Mouse (Mus musculus) midbrain, embryonic 14.5 days (tissue): ENCODE data around the gene Lama5. TPM values are rescaled to one million over a fixed set of nuclear protein-coding genes. Genes with fewer than 3 reads are reported as not detected.
A peak's percentile ranks its signal among the peaks of the same experiment; 100 is the strongest.
"Not testable (repeated sequence)": the region's sequence is repeated elsewhere in the genome, so short reads cannot be mapped to it uniquely, and the experiment has no call there.

Source experiments
- ATAC-seq: fragments of 200-750 bp; cut with Nextera tagmentation; 2 replicates; pipeline ENCODE4 v1.8.0; 2017; ENCODE audit warnings: moderate number of reproducible peaks, moderate library complexity; ENCODE audit not compliant: low FRiP score, low TSS enrichment
- DNase-seq: peaks from one replicate; pipeline ENCODE4 v3.0.0-alpha.2; 2015
- H3K27ac ChIP-seq: fragments of 300-500 bp; sonication (generic); replicated peaks from 2 replicates; pipeline ENCODE4 v1.5.1; 2014; ENCODE audit warnings: mild to moderate bottlenecking, low read depth, low read length, moderate library complexity
- H3K27me3 ChIP-seq: fragments of 300-500 bp; sonication (generic); 2 replicates; pipeline ENCODE4 v1.6.1; 2014; ENCODE audit warnings: low read length, control low read depth, mixed read lengths; ENCODE audit not compliant: control insufficient read depth, insufficient read depth
- H3K36me3 ChIP-seq: fragments of 300-500 bp; sonication (generic); 2 replicates; pipeline ENCODE4 v1.6.1; 2014; ENCODE audit warnings: low read length, control low read depth; ENCODE audit not compliant: control insufficient read depth, insufficient read depth
- H3K4me1 ChIP-seq: fragments of 300-500 bp; sonication (generic); 2 replicates; pipeline ENCODE4 v1.6.1; 2014; ENCODE audit warnings: mild to moderate bottlenecking, antibody characterized with exemption, low read length, control low read depth; ENCODE audit not compliant: control insufficient read depth, insufficient read depth
- H3K4me2 ChIP-seq: fragments of 300-500 bp; sonication (generic); 2 replicates; pipeline ENCODE4 v1.6.1; 2014; ENCODE audit warnings: mild to moderate bottlenecking, low read length, moderate library complexity
- H3K4me3 ChIP-seq: fragments of 300-500 bp; sonication (generic); replicated peaks from 2 replicates; pipeline ENCODE4 v1.5.1; 2014; ENCODE audit warnings: low read depth, low read length
- H3K9ac ChIP-seq: fragments of 300-500 bp; sonication (generic); replicated peaks from 2 replicates; pipeline ENCODE4 v1.6.1; 2014; ENCODE audit warnings: mild to moderate bottlenecking, low read length, moderate library complexity
- H3K9me3 ChIP-seq: fragments of 300-500 bp; sonication (generic); 2 replicates; pipeline ENCODE4 v1.6.1; 2016; ENCODE audit warnings: low read length, control low read depth, mixed read lengths; ENCODE audit not compliant: control insufficient read depth
- WGBS: fragments of 180-500 bp; shearing (Covaris S2); extraction: QIAGEN DNeasy Blood & Tissue Kit; methylation state at CpG from one replicate; pipeline ENCODE4 v1.1.7; 2014; 5-methylcytosine and 5-hydroxymethylcytosine counted together
- polyA plus RNA-seq: library from polyadenylated mRNA; unstranded; fragments of >200 nt; fragmentation: Nextera tagmentation; extraction: Ambion mirVana; gene quantifications from 2 replicates; pipeline ENCODE4 v1.2.1, GENCODE M21; 2014

Gene Lama5
- polyA plus RNA-seq, 1 experiment from 2014 or later: 1.8 TPM

DNA sequence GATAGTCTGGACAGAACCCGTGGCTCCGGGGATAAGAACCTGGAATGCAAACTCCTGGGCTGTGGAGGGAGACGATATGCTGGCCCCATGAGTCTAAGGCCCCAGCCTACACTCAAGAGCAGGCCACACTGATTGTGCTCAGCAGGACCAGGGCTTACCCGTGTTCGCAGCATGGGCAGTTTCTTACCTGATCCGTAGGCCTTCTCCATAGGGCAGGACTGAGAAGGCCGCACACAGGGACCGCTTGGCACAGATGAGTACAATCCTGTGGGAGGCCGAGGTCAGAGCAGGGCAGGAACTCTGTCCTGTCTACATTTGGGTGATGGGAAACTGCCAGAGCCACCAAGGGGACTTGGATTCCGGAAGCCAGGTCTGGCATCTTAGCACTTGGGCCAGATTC is 37.2 kb upstream of the Lama5 start:
- no peaks in the 10 kb centered on the region for H3K9me3 ChIP-seq
- no peak overlapping the region for H3K9ac ChIP-seq
- H3K27ac ChIP-seq: no peak overlapping the region
- peaks cover 70% of the 10 kb centered on the region for H3K36me3 ChIP-seq
- H3K4me1 ChIP-seq: peaks cover 7% of the 10 kb centered on the region
- no peak overlapping the region for H3K4me2 ChIP-seq
- no peak overlapping the region for H3K4me3 ChIP-seq
- 94% methylated on average over 10 of the region's 10 CpGs for WGBS
- no peak for DNase-seq
- ATAC-seq: no peak
- no peaks in the 10 kb centered on the region for H3K27me3 ChIP-seq

- no peaks in the 10 kb centered on the region for H3K27me3 ChIP-seq
- WGBS: 85% methylated on average over 3 of the region's 3 CpGs
- ATAC-seq (no peak), DNase-seq (no peak)
- H3K4me3 ChIP-seq: no peak overlapping the region
- no peak overlapping the region for H3K9ac ChIP-seq
- peaks cover 69% of the 10 kb centered on the region for H3K36me3 ChIP-seq
- H3K4me1 ChIP-seq: peaks cover 8% of the 10 kb centered on the region
- H3K27ac ChIP-seq: no peak overlapping the region
- H3K9me3 ChIP-seq: no peaks in the 10 kb centered on the region
- H3K4me2 ChIP-seq: no peak overlapping the region
These were observed 36.8 kb upstream of the Lama5 start for GRCm38 (mm10) chr2:180262441-180262840.

DNA sequence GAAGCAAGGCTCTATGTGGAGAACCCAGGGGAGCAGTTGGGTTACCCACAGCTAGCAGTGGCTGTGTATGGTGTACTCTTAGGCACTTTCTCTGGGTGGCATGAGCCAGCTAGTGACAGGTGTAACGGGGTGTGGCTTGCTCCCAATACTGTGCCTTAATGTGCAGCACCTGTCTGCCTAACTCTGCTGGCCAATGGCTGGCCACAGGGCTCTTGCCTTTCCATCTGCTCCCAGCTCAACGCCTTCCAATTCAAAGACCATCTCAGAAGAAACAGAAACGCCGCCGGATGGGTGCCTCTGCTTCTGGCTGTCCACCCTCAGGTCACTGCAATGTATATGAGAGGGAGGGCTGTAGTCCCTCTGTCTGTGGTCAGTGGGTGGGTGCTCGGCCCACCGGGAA is 36.2 kb upstream of the Lama5 start:
- peaks cover 8% of the 10 kb centered on the region for H3K4me1 ChIP-seq
- peaks cover 69% of the 10 kb centered on the region for H3K36me3 ChIP-seq
- no peak overlapping the region for H3K27ac ChIP-seq

DNA sequence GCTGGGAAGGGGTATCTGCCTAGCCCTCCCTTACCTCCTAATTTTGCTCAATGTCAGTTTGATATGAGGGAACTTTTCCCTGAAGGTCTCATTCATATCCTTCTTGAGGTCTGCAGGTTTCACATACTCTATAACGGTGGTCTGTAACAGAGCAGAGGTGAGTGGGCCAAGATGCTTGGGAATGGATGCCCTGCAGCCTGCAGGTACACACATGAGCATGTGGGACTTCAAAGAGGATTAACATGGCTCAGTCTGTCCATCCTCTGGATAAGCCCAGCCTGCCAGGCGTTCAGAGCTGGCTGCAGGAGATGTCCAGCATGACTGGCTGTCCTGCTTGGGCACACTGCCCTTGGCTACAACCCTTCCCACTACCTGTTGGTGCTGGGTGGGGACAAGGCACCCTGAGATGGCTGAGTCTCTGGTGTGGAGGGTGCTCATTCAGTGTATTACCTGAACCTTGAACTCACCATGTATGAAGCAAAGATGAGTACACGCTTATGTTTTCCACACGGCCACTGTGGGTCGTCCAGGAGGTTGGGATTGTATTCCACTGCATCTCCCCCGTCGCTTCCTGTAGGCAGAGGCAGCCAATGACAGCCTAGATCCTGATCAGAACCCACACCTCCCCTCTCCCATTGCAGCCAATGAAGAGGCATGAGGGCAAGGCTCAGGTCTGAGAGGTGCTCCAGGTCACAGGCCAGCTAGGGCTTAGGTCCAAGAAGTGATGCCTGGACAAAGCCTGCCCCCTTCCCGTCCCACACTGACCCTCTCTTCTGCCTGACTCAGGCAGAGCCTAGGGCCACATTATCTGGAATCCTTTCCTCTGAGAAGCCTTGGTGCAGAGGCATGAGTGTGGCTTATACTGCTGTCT is 35.2 kb upstream of the Lama5 start:
- Histone ChIP-seq H3K9me3 (no peaks in the 10 kb centered on the region), H3K27ac (no peak overlapping the region), H3K4me1 (peaks cover 15% of the 10 kb centered on the region), H3K4me3 (no peak overlapping the region), H3K36me3 (peaks cover 60% of the 10 kb centered on the region), H3K4me2 (no peak overlapping the region), H3K9ac (no peak overlapping the region), H3K27me3 (no peaks in the 10 kb centered on the region)
- ATAC-seq (no peak), DNase-seq (no peak)
- 61% methylated on average over 8 of the region's 8 CpGs for WGBS

More for the DNA sequence above, 36.2 kb upstream of the Lama5 start:
- DNase-seq: no peak
- no peak overlapping the region for H3K4me3 ChIP-seq
- no peak overlapping the region for H3K4me2 ChIP-seq
- WGBS: 89% methylated on average over 7 of the region's 7 CpGs
- no peak for ATAC-seq
- H3K27me3 ChIP-seq: no peaks in the 10 kb centered on the region
- no peak overlapping the region for H3K9ac ChIP-seq
- H3K9me3 ChIP-seq: no peaks in the 10 kb centered on the region

DNA sequence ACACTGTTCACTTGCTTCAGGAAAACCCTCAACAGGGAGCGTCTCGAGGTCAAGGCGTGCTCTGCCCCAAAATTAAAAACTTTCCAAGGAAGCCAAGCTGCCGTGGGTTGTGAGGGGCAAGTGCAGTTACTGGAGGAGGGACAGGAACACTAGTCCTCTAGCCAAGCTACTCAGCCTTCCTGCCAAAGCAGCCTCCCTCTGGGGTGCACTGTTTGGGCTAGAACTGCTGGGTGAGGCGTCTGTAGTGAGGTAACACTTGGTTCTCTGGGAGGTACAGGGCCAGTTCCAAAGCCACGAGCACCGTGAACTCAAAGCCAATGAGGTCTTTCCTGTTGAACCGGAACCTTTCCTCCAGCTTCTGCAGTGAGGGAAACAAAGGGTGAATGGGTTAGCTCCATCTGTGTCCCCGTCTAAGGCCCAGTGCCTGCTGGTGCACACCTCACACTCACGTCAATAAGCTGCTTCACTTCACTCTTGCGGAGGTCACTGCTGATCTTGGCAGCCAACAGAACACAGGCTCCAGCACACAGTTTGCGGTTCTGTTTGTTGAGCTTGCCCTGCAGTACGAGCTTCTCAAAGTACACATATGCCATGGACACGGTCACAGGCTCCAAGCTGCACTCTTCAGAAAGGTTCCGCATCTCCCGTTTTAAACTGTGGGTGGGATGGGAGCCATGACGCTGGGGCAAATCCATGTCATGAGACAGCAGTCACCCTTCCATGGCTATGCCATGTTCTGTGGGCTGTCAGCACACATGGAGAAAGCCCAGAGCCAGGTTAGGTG is 34.4 kb upstream of the Lama5 start:
- not testable (repeated sequence) for H3K4me2 ChIP-seq, H3K27me3 ChIP-seq, H3K4me3 ChIP-seq, H3K9me3 ChIP-seq, DNase-seq, ATAC-seq, H3K27ac ChIP-seq, H3K9ac ChIP-seq
- 73% methylated on average over 17 of the region's 17 CpGs for WGBS
- Histone ChIP-seq H3K4me1 (peaks cover 16% of the 10 kb centered on the region), H3K36me3 (peaks cover 60% of the 10 kb centered on the region)

GRCm38 (mm10) chr2:180258951-180259484 is 33.4 kb upstream of the Lama5 start:
- not testable (repeated sequence) for H3K9me3 ChIP-seq, H3K9ac ChIP-seq, H3K27ac ChIP-seq, H3K27me3 ChIP-seq, ATAC-seq, H3K4me2 ChIP-seq, DNase-seq, H3K4me3 ChIP-seq
- 79% methylated on average over 10 of the region's 10 CpGs for WGBS
- Histone ChIP-seq H3K4me1 (peaks cover 16% of the 10 kb centered on the region), H3K36me3 (peaks cover 54% of the 10 kb centered on the region)

DNA sequence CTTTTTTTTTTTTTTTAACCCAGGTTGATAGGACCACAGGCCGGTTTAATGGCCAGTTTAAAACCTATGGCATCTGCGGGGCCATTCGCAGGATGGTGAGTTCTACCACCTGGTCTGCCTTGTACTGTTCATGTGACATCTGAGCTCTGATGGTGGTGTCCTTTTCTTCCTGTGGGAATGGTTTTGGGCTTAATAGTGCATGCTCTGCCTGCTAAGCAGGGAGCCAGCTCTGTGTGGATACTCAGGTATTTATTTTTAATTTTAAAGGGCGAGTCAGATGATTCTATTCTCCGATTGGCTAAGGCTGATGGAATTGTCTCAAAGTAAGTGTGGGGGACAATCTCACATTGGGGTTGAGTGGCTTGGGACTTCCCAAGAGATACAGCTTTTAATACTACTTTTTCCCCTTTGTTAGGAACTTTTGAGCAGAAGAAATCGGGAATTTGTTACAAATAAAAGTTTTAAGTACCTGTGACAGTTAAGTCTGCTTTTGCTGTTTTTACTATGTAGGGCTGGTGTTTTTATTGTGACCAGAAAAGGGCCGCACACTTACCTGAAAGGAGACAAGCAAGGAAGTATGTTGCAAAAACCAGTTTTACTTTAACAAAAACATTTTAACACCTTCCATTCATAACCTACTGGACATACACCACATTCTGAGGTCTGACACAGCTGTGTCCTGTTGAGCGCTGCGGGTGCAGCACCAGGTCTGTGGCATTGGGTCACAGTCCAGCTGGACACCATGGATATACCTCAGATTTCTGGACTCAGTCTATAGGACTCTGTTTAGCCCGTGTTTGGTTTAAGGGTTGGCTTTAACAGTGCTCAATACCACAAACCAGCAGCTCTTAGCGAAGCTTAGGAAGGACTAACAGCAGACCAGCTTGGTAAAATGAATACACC is 32.6 kb upstream of the Lama5 start:
- peak overlapping the region; percentile 78 for H3K4me2 ChIP-seq
- no peaks in the 10 kb centered on the region for H3K9me3 ChIP-seq
- H3K4me1 ChIP-seq: peaks cover 16% of the 10 kb centered on the region
- H3K36me3 ChIP-seq: peaks cover 46% of the 10 kb centered on the region
- H3K4me3 ChIP-seq: peak overlapping the region; percentile 76
- H3K27ac ChIP-seq: peak overlapping the region; percentile 65; the same call in 1 of the 2 replicates
- peak overlapping the region; percentile 70 for H3K9ac ChIP-seq
- ATAC-seq: no peak
- H3K27me3 ChIP-seq: no peaks in the 10 kb centered on the region
- 55% methylated on average over 11 of the region's 11 CpGs for WGBS
- no peak for DNase-seq

DNA sequence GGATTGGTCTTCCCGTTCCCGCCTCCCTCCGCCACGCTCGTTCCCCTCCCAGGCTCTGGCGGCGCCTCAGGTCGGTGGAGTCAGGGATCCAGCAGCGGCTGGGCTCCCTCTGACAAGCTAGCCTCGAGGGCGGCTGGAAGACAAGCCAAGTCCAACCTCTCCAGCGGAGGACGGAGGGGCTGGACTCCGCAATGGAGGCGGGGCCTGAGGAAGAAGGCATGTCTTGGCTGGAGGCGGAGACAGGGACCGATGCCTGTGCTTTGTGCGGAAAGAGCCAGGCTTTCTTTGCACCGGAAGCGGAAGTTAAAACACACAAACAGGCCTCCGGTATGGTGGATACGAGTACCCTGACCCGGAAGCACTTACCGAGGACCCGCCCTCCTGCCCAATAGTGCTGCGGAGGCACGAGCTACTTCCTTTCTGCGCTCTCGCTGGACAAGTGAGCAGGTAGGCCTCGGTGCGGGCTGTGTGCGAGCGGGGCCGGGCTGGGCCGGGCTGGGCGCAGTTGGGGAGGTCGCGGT is 31.4 kb upstream of the Lama5 start, which contains the start of gene Rps21:
Gene Rps21, plus strand, starts transcription at position 377 of the 521 bp plus-strand sequence.
- Histone ChIP-seq H3K27me3 (no peaks in the 10 kb centered on the region), H3K4me3 (peak within 1 kb of the TSS; percentile 76), H3K9ac (peak within 1 kb of the TSS; percentile 80), H3K36me3 (peaks cover 35% of the 10 kb centered on the region), H3K27ac (peak within 1 kb of the TSS; percentile 94), H3K9me3 (no peaks in the 10 kb centered on the region), H3K4me2 (peak within 1 kb of the TSS; percentile 78), H3K4me1 (peaks cover 16% of the 10 kb centered on the region)
- ATAC-seq: peak; percentile 95
- WGBS: under 1% methylated on average over 38 of the region's 38 CpGs
- DNase-seq: peak; percentile 99
